Mouse (Mus musculus): ENCODE results near the gene Camk2d.

GRCm38 (mm10) chr3:126668692-126669091 is 72.6 kb downstream of the Camk2d start:
- TF ChIP-seq EP300 (IDR thresholded peaks at IDR 0.05; ENCODE audit: low read depth): no peak
- no peak for TF ChIP-seq CTCF (IDR thresholded peaks at IDR 0.05; ENCODE audit: low read depth)

Measured in liver, postnatal 0 days (tissue).